Mouse (Mus musculus) hindbrain, embryonic 15.5 days (tissue): ENCODE data around the gene Abca1. TPM values are rescaled to one million over a fixed set of nuclear protein-coding genes. Genes with fewer than 3 reads are reported as not detected.

Source experiments
- ATAC-seq: fragments of 200-750 bp; cut with Nextera tagmentation; 2 replicates; pipeline ENCODE4 v1.8.0; 2017; ENCODE audit warnings: low read depth, moderate number of reproducible peaks, moderate TSS enrichment; ENCODE audit not compliant: low FRiP score
- H3K27ac ChIP-seq: fragments of 300-500 bp; sonication (generic); replicated peaks from 2 replicates; pipeline ENCODE4 v1.5.1; 2015; ENCODE audit warnings: mild to moderate bottlenecking, inconsistent platforms
- H3K27me3 ChIP-seq: fragments of 300-500 bp; sonication (generic); 2 replicates; pipeline ENCODE4 v1.6.1; 2015; ENCODE audit warnings: control low read depth, inconsistent platforms
- H3K36me3 ChIP-seq: fragments of 300-500 bp; sonication (generic); 2 replicates; pipeline ENCODE4 v1.6.1; 2015; ENCODE audit warnings: control low read depth, inconsistent platforms
- H3K4me1 ChIP-seq: fragments of 300-500 bp; sonication (generic); replicated peaks from 2 replicates; pipeline ENCODE4 v1.6.1; 2015; ENCODE audit warnings: control low read depth, inconsistent platforms
- H3K4me2 ChIP-seq: fragments of 300-500 bp; sonication (generic); 2 replicates; pipeline ENCODE4 v1.6.1; 2015; ENCODE audit warnings: moderate library complexity, mild to moderate bottlenecking, inconsistent platforms
- H3K4me3 ChIP-seq: fragments of 300-500 bp; sonication (generic); 2 replicates; pipeline ENCODE4 v1.5.1; 2015; ENCODE audit warnings: mild to moderate bottlenecking, inconsistent platforms
- H3K9ac ChIP-seq: fragments of 300-500 bp; sonication (generic); 2 replicates; pipeline ENCODE4 v1.6.1; 2015; ENCODE audit warnings: inconsistent platforms
- H3K9me3 ChIP-seq: fragments of 300-500 bp; sonication (generic); 2 replicates; pipeline ENCODE4 v1.6.1; 2016; ENCODE audit warnings: control low read depth, inconsistent platforms
- WGBS: fragments of 180-500 bp; shearing (Covaris S2); methylation state at CpG from one replicate; pipeline ENCODE4 v1.1.7; 2015; 5-methylcytosine and 5-hydroxymethylcytosine counted together
- polyA plus RNA-seq: library from polyadenylated mRNA; unstranded; fragments of >200 nt; fragmentation: Nextera tagmentation; extraction: Ambion mirVana; gene quantifications from 2 replicates; pipeline ENCODE4 v1.2.1, GENCODE M21; 2015

Abca1 gene
- polyA plus RNA-seq, 1 experiment from 2014 or later: 10.1 TPM

DNA sequence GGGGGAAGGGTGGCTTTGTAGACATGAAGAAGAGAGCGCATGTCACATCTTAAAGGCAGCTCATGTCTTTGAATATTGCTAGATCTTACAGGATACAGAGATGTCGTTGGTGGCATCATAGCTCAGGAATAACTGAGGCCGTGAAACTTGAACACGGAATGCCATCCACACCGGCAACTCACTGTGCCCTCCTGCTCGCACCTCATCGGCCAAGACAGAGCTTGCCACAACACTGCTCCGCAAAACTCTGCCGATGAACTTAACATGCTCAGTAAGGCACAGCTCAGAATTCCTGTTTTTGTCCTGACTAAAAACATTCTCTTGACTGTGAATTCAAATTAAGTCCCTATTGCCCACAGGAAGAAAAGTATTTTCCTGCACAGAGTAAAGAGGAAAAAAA, 59.2 kb downstream of the Abca1 start:
- H3K9ac ChIP-seq: no peak overlapping the region
- WGBS: 87% methylated on average over 9 of the region's 9 CpGs
- no peaks in the 10 kb centered on the region for H3K36me3 ChIP-seq
- no peaks in the 10 kb centered on the region for H3K9me3 ChIP-seq
- H3K4me1 ChIP-seq: no peaks in the 10 kb centered on the region
- H3K27ac ChIP-seq: no peak overlapping the region
- no peak for ATAC-seq
- H3K4me3 ChIP-seq: no peak overlapping the region
- no peaks in the 10 kb centered on the region for H3K27me3 ChIP-seq
- no peak overlapping the region for H3K4me2 ChIP-seq

DNA sequence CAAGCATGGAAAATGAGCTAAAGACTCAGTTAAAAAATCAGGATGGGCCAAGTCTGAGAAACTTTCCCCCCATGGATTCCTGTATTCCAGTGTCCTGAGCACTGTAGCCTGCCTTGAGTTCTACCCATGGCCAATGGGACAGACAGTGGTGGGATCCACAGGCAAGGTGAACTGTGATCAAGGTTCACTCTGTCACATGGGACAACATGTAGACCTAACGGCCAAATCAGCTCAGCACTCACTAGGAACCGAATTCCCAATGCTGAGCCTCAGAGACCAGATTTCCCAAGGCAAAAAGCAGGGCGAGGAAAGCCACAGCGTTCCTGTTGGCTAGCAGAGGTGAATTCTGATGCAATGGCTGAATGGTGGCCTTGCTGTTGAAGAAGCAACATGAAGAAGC, 64.8 kb downstream of the Abca1 start:
- Histone ChIP-seq H3K27ac (no peak overlapping the region), H3K27me3 (no peaks in the 10 kb centered on the region), H3K4me1 (no peaks in the 10 kb centered on the region), H3K36me3 (no peaks in the 10 kb centered on the region), H3K9ac (no peak overlapping the region), H3K4me3 (no peak overlapping the region), H3K4me2 (no peak overlapping the region), H3K9me3 (no peaks in the 10 kb centered on the region)
- ATAC-seq: no peak
- WGBS: 92% methylated on average over 4 of the region's 4 CpGs

DNA sequence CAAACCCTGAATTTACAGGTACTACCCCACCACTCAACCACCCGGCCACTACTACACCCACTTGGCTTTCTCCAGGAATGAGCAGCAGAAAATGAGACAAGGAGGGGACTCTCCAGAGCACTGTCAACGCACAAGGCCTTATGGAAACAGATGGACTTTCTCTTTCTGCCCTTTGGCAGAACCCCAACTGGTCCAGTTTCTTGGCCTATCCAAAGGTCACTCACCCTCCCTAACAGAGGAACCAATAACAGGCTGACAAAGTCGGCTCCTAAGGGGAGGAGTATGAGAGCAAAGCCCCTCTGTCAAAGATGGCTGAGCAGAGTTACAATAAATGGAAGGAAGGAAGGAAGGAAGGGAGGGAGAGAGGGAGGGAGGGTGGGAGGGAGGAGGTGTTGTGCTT, 65.4 kb downstream of the Abca1 start:
- H3K4me3 ChIP-seq: no peak overlapping the region
- WGBS: 83% methylated on average over 3 of the region's 3 CpGs

DNA sequence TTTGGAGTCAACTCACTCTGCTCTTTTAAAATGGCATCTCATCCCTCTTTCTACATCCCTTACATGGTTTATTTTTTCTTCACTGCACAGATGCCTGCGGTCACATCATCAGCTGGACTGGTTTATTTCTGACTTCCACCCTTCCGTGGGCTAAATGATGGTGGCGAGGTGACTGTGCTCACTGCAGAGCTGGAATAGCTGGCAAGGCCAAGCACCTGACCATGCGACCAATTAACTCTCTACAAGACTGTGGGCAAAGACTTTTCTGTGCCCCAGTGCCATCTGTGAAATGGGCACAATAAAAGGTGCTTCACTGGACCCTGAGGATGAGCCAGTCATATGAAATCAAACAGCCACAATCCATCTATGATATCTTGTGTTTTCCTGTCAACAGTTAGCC, 66.1 kb downstream of the Abca1 start:
- ATAC-seq: no peak
- Histone ChIP-seq H3K4me3 (no peak overlapping the region), H3K36me3 (no peaks in the 10 kb centered on the region), H3K27me3 (no peaks in the 10 kb centered on the region), H3K27ac (no peak overlapping the region), H3K4me2 (no peak overlapping the region), H3K9ac (no peak overlapping the region), H3K4me1 (no peaks in the 10 kb centered on the region), H3K9me3 (no peaks in the 10 kb centered on the region)
- 91% methylated on average over 4 of the region's 4 CpGs for WGBS

More for the DNA sequence above, 65.4 kb downstream of the Abca1 start:
- H3K9me3 ChIP-seq: no peaks in the 10 kb centered on the region
- H3K36me3 ChIP-seq: no peaks in the 10 kb centered on the region
- H3K27ac ChIP-seq: no peak overlapping the region
- no peaks in the 10 kb centered on the region for H3K27me3 ChIP-seq
- no peak overlapping the region for H3K9ac ChIP-seq
- H3K4me1 ChIP-seq: no peaks in the 10 kb centered on the region
- no peak for ATAC-seq
- H3K4me2 ChIP-seq: no peak overlapping the region

DNA sequence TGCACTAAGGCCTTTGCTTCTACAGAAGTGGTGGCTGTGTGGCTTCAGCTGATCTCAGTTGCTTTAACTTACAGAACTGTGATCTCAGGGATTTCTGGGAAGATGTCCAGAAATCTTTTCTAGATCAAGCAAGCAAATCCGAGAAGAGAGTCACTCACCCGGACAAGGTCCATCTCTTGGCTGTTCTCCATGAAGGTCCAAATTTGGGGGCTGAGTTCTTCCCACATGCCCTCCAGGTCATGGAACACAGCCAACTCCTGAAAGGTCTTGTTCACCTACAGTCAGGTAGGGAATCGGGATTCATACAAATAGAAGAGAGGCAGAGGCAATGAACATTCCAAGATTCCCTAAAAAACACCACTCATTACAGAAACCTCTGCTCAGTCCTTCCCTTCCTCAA, 70.1 kb downstream of the Abca1 start:
- H3K9ac ChIP-seq: no peak overlapping the region
- 81% methylated on average over 3 of the region's 3 CpGs for WGBS

DNA sequence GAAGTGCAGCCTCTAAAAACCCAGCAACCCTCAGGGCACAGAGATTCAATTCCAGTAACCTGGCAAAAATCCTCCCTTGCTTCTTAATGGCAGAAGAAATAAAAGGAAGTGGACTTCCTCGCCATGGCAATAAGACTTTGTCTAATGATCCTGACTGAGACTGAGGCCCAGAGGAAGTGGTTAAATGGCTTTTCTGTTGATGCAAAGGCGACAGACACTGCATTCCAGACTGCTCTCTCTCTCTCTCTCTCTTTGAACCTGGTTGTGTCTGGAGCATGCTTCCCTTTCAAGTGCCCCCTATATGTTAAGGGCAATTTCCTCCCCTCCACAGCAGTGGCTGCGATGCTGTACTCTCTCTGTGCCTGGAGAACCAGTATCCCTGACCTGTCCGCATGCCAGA, 70.7 kb downstream of the Abca1 start:
- H3K27me3 ChIP-seq: no peaks in the 10 kb centered on the region
- H3K36me3 ChIP-seq: peaks cover 3% of the 10 kb centered on the region; the same call in 1 of the 2 replicates
- H3K27ac ChIP-seq: no peak overlapping the region
- ATAC-seq: no peak
- H3K9me3 ChIP-seq: no peaks in the 10 kb centered on the region
- H3K4me2 ChIP-seq: no peak overlapping the region
- no peak overlapping the region for H3K9ac ChIP-seq
- no peaks in the 10 kb centered on the region for H3K4me1 ChIP-seq
- WGBS: 75% methylated on average over 4 of the region's 4 CpGs
- H3K4me3 ChIP-seq: no peak overlapping the region

More for the DNA sequence above, 70.1 kb downstream of the Abca1 start:
- H3K9me3 ChIP-seq: no peaks in the 10 kb centered on the region
- H3K4me3 ChIP-seq: no peak overlapping the region
- no peak overlapping the region for H3K27ac ChIP-seq
- H3K4me2 ChIP-seq: no peak overlapping the region
- H3K27me3 ChIP-seq: no peaks in the 10 kb centered on the region
- no peak for ATAC-seq
- peaks cover 3% of the 10 kb centered on the region; the same call in 1 of the 2 replicates for H3K36me3 ChIP-seq
- H3K4me1 ChIP-seq: no peaks in the 10 kb centered on the region

DNA sequence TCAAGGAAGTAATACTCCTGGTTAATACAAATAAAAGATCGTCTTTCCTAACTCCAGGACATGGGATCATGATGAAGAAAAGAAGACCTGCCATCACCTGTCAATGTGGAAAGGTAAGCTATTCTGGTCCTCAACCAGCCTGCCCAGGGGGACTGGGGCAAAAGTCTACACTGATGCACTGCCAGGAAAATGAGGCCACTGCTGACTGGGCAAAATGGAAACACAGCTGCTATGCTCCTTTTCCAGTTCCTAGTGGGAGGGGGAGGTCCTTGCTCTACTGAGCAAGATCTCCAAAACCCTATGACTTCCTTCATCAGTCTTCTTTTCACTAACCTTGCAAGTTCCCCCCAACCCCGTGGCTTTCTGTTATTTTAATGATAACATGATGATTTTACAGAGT, 73.1 kb downstream of the Abca1 start:
- no peak for ATAC-seq
- H3K9me3 ChIP-seq: no peaks in the 10 kb centered on the region
- 69% methylated on average over 2 of the region's 2 CpGs for WGBS
- no peak overlapping the region for H3K4me3 ChIP-seq
- peaks cover 6% of the 10 kb centered on the region; the same call in 1 of the 2 replicates for H3K36me3 ChIP-seq
- H3K4me2 ChIP-seq: no peak overlapping the region
- H3K9ac ChIP-seq: no peak overlapping the region
- H3K4me1 ChIP-seq: no peaks in the 10 kb centered on the region
- no peaks in the 10 kb centered on the region for H3K27me3 ChIP-seq
- H3K27ac ChIP-seq: no peak overlapping the region

DNA sequence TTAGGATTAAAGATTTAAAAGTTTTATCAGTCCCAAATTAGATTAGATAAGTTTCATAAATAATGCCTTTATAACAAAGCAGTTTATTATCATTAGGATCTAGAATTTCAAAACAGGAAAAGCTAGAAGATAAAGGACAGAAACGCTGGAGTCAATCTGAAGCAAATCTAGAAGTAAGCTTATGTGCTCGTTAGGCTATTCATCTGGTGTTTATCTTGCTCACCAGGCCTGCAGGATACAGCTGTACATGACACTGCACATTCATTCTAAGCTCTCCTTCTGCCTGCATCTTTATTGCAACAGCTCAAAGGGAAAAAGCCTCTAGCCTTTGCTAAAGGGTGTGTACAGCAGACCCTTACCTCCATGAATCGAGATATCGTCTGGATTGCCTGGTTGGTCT, 74.1 kb downstream of the Abca1 start:
- H3K4me1 ChIP-seq: no peaks in the 10 kb centered on the region
- 84% methylated on average over 4 of the region's 4 CpGs for WGBS
- peaks cover 6% of the 10 kb centered on the region; the same call in 1 of the 2 replicates for H3K36me3 ChIP-seq
- H3K27ac ChIP-seq: no peak overlapping the region
- no peaks in the 10 kb centered on the region for H3K27me3 ChIP-seq
- H3K4me3 ChIP-seq: no peak overlapping the region
- no peak for ATAC-seq
- no peaks in the 10 kb centered on the region for H3K9me3 ChIP-seq
- H3K9ac ChIP-seq: no peak overlapping the region
- H3K4me2 ChIP-seq: no peak overlapping the region

DNA sequence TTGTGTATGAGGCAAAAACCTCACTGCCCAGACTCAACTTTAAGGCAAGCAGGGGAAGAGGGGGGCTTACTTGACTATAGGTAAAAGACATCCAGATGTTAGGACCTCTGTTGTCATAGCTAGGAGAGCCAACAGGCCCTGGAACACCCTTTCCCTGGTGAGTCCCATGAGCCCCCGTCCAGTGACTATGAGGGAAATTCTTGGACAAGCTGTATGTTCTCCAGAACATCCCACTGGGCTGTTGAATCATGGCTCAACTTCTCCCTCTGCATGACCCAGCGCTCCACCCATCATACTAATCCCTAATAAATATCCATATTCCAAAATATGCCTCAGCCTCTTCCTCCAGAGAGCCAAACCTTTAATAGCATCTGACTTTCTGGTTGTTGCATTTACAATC, 76.6 kb downstream of the Abca1 start:
- Histone ChIP-seq H3K9me3 (no peaks in the 10 kb centered on the region), H3K36me3 (peaks cover 6% of the 10 kb centered on the region; the same call in 1 of the 2 replicates), H3K4me3 (no peak overlapping the region), H3K27ac (no peak overlapping the region), H3K27me3 (no peaks in the 10 kb centered on the region), H3K4me1 (no peaks in the 10 kb centered on the region), H3K9ac (no peak overlapping the region), H3K4me2 (no peak overlapping the region)
- ATAC-seq: no peak
- 91% methylated on average over 2 of the region's 2 CpGs for WGBS

DNA sequence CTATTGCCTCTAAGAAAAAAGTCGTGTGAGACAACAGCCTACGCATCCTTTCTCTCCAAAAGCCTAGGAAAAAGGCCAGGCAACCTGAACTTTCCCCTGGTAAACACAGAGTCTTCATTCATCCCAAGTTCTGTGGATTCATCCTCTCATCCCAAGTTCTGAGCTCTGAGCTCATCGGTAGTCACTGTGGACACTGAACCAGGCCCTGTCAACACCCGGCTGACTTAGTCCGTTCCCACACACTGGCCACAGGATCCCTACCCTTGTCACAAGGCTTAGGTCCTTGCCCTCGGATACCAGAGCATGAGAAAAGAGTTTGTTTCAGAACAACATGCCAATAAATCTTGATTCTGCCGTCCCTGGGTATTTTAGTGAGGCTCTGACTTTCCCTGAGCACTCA, 77.2 kb downstream of the Abca1 start:
- H3K27me3 ChIP-seq: no peaks in the 10 kb centered on the region
- H3K9me3 ChIP-seq: no peaks in the 10 kb centered on the region
- ATAC-seq: no peak
- H3K4me1 ChIP-seq: no peaks in the 10 kb centered on the region
- H3K4me2 ChIP-seq: no peak overlapping the region
- no peak overlapping the region for H3K27ac ChIP-seq
- H3K36me3 ChIP-seq: peaks cover 6% of the 10 kb centered on the region; the same call in 1 of the 2 replicates
- no peak overlapping the region for H3K4me3 ChIP-seq
- no peak overlapping the region for H3K9ac ChIP-seq
- WGBS: 80% methylated on average over 7 of the region's 7 CpGs

DNA sequence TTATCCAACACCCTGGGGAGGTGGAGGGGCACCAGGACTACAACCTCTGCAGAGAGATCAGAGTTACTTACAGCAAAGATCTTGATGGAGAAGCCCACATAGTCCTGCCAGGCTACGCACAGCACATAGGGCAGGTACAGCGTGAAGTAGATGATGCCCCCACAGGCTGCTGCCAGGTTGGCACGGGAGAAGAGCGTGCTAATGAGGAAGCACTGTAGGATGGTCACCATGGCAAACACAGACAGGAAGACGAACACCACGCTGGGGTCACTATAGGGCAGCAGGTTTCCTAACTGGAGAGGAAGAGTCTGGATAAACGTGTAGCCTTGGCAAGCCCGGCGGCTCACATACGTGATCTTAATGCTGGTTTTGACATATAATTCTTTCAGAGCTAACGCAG, 77.8 kb downstream of the Abca1 start:
- no peaks in the 10 kb centered on the region for H3K4me1 ChIP-seq
- H3K9ac ChIP-seq: no peak overlapping the region
- H3K27me3 ChIP-seq: no peaks in the 10 kb centered on the region
- 92% methylated on average over 11 of the region's 11 CpGs for WGBS
- ATAC-seq: no peak
- H3K36me3 ChIP-seq: peaks cover 6% of the 10 kb centered on the region; the same call in 1 of the 2 replicates
- H3K4me2 ChIP-seq: no peak overlapping the region
- H3K9me3 ChIP-seq: no peaks in the 10 kb centered on the region
- H3K27ac ChIP-seq: no peak overlapping the region
- no peak overlapping the region for H3K4me3 ChIP-seq

DNA sequence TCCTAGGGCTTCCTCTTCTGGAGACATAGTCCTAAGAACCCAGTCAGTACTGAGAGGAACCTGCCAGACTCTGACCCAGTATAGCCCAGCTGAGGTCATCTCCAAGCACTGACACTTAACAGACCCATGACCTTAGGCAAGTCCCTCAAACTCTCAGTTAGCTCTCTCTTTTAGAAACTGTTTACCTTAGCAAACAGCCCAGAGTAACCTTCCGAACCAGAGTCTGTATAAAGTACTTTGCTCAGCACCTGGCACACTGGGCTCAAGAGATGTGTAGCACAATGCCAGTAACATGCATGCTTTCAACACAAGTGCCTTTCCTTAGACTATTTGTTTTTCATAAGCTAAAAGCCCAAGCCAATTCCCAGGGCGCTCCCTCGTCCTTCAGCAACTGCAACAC, 79.4 kb downstream of the Abca1 start:
- no peak for ATAC-seq
- no peak overlapping the region for H3K4me3 ChIP-seq
- peaks cover 12% of the 10 kb centered on the region for H3K36me3 ChIP-seq
- no peak overlapping the region for H3K9ac ChIP-seq
- no peaks in the 10 kb centered on the region for H3K9me3 ChIP-seq
- no peak overlapping the region for H3K27ac ChIP-seq
- H3K27me3 ChIP-seq: no peaks in the 10 kb centered on the region
- H3K4me2 ChIP-seq: no peak overlapping the region
- no peaks in the 10 kb centered on the region for H3K4me1 ChIP-seq
- 86% methylated on average over 3 of the region's 3 CpGs for WGBS

DNA sequence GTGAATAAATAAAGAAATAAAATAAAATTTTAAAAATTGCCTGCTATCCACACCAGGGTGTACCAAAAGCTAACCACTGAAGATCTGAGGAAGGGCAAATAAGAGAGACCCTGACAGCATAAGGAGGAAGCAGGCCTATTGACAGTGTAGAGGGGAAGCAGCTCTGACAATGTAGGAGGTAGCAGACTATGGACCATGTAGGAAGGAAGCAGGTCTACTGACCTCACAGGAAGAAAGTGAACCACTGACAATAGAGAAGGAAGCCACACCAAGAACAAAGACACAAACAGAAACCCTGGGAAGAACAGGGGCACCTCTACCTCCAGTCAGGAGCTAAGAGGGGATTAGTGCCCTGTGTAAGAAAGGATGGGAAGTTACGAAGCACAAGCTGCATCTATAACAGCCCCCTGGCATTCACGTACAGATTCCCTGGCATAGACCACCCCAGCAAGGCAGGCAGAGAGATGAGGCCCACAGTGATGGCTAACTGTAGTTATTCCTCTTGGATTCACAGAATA, 80.8 kb downstream of the Abca1 start:
- H3K4me3 ChIP-seq: no peak overlapping the region
- no peaks in the 10 kb centered on the region for H3K9me3 ChIP-seq
- peaks cover 12% of the 10 kb centered on the region for H3K36me3 ChIP-seq
- no peak overlapping the region for H3K9ac ChIP-seq
- H3K4me1 ChIP-seq: no peaks in the 10 kb centered on the region
- 85% methylated on average over 2 of the region's 2 CpGs for WGBS
- H3K27me3 ChIP-seq: no peaks in the 10 kb centered on the region
- no peak for ATAC-seq
- H3K4me2 ChIP-seq: no peak overlapping the region
- H3K27ac ChIP-seq: no peak overlapping the region
